Mouse (Mus musculus): Measurements from ENCODE around the gene Upp2.

GRCm38 (mm10) chr2:58629440-58629839 lies 62.3 kb downstream of the Upp2 start:
- TF ChIP-seq CTCF (IDR thresholded peaks at IDR 0.05; ENCODE audit: insufficient read depth, low read length) (no peak), POLR2A (IDR thresholded peaks at IDR 0.05; ENCODE audit: borderline replicate concordance, extremely low read depth, low read depth, low read length) (no peak)
